In genomic region chrX:126655737-126656136, GRCm38 (mm10) we compare ENCODE assay signal across 8 mouse cellular contexts.
"Had no signal": no experiment of that assay in that cellular context is flagged by ENCODE, and none has a peak within 500 bp of the region (broad histone marks: within the 10 kb centered on the region; RNA-seq: fewer than 3 reads in every experiment).

No protein-coding gene starts in this region.

- DNase-seq: liver, postnatal 0 days; lung, adult 2 months; lung, postnatal 14 days; lung, postnatal 36 days; right cerebral cortex, postnatal 14 days; thymus, adult 2 months; thymus, postnatal 25 days; thymus, postnatal 4 days had no signal
